Mouse (Mus musculus) cortical plate, adult 2 months (tissue): ENCODE measurements around the gene Fgf23.

ENCODE experiments used
- CTCF ChIP-seq: fragments of 200-500 bp; IDR thresholded peaks from 2 replicates; pipeline ENCODE4 v1.5.1; 2011; ENCODE audit warnings: mild to moderate bottlenecking, control low read depth, low read length; ENCODE audit not compliant: insufficient read depth; ENCODE audit errors: extremely low read depth
- POLR2A ChIP-seq: fragments of 200-500 bp; IDR thresholded peaks from 2 replicates; pipeline ENCODE4 v1.6.1; 2011; ENCODE audit warnings: mild to moderate bottlenecking, low read length, control low read depth; ENCODE audit not compliant: insufficient read depth; ENCODE audit errors: extremely low read depth

- TF ChIP-seq POLR2A: peak; percentile 97
- TF ChIP-seq CTCF: no peak; the same call in 1 of the 2 replicates
Observed at GRCm38 (mm10) chr6:127109402-127109930, 36.8 kb downstream of the Fgf23 start, which contains the start of gene Tigar.
